Mouse (Mus musculus): Measurements from ENCODE around the gene Ppp4r4. TPM values are rescaled to one million over a fixed set of nuclear protein-coding genes. Genes with fewer than 3 reads are reported as not detected.

The Ppp4r4 gene
- polyA plus RNA-seq, 1 experiment: not detected

GRCm38 (mm10) chr12:103515638-103516037 lies 16.4 kb upstream of the Ppp4r4 start:
- Histone ChIP-seq H3K4me3 (replicated peaks) (no peak overlapping the region), H3K9me3 (ENCODE audit: control insufficient read depth, low read length) (no peaks in the 10 kb centered on the region), H3K27me3 (ENCODE audit: control insufficient read depth) (no peaks in the 10 kb centered on the region), H3K4me1 (ENCODE audit: control insufficient read depth) (peaks cover 3% of the 10 kb centered on the region; the same call in 1 of the 2 replicates), H3K36me3 (ENCODE audit: control insufficient read depth) (no peaks in the 10 kb centered on the region)
- TF ChIP-seq GATA1 (IDR thresholded peaks at IDR 0.05; ENCODE audit: low read length) (no peak), TAL1 (IDR thresholded peaks at IDR 0.05; ENCODE audit: low read length) (no peak)

GRCm38 (mm10) chr12:103518640-103519039 lies 13.4 kb upstream of the Ppp4r4 start:
- Histone ChIP-seq H3K4me3 (replicated peaks) (no peak overlapping the region), H3K9me3 (ENCODE audit: control insufficient read depth, low read length) (no peaks in the 10 kb centered on the region), H3K27me3 (ENCODE audit: control insufficient read depth) (no peaks in the 10 kb centered on the region), H3K4me1 (ENCODE audit: control insufficient read depth) (peaks cover 3% of the 10 kb centered on the region; the same call in 1 of the 2 replicates), H3K36me3 (ENCODE audit: control insufficient read depth) (no peaks in the 10 kb centered on the region)
- TF ChIP-seq TAL1 (IDR thresholded peaks at IDR 0.05; ENCODE audit: low read length) (no peak), GATA1 (IDR thresholded peaks at IDR 0.05; ENCODE audit: low read length) (no peak)

GRCm38 (mm10) chr12:103530596-103530995 lies 1.5 kb upstream of the Ppp4r4 start:
- Histone ChIP-seq H3K27me3 (ENCODE audit: control insufficient read depth) (peaks cover 25% of the 10 kb centered on the region), H3K9me3 (ENCODE audit: control insufficient read depth, low read length) (peaks cover 5% of the 10 kb centered on the region; the same call in 1 of the 2 replicates), H3K4me3 (replicated peaks) (no peak overlapping the region), H3K36me3 (ENCODE audit: control insufficient read depth) (no peaks in the 10 kb centered on the region), H3K4me1 (ENCODE audit: control insufficient read depth) (peaks cover 11% of the 10 kb centered on the region)
- no peak for TF ChIP-seq TAL1 (IDR thresholded peaks at IDR 0.05; ENCODE audit: low read length)
- no peak for TF ChIP-seq GATA1 (IDR thresholded peaks at IDR 0.05; ENCODE audit: low read length)

GRCm38 (mm10) chr12:103532649-103533395 lies 739 bp downstream of the Ppp4r4 start:
- Histone ChIP-seq H3K4me1 (ENCODE audit: control insufficient read depth) (peaks cover 11% of the 10 kb centered on the region), H3K9me3 (ENCODE audit: control insufficient read depth, low read length) (peaks cover 5% of the 10 kb centered on the region; the same call in 1 of the 2 replicates), H3K36me3 (ENCODE audit: control insufficient read depth) (no peaks in the 10 kb centered on the region), H3K4me3 (replicated peaks) (peak overlapping the region; percentile 53), H3K27me3 (ENCODE audit: control insufficient read depth) (peaks cover 25% of the 10 kb centered on the region)
- TF ChIP-seq GATA1 (IDR thresholded peaks at IDR 0.05; ENCODE audit: low read length) (no peak), TAL1 (IDR thresholded peaks at IDR 0.05; ENCODE audit: low read length) (no peak)

GRCm38 (mm10) chr12:103540429-103540828 lies 8.3 kb downstream of the Ppp4r4 start:
- Histone ChIP-seq H3K4me3 (replicated peaks) (no peak overlapping the region), H3K27me3 (ENCODE audit: control insufficient read depth) (no peaks in the 10 kb centered on the region), H3K36me3 (ENCODE audit: control insufficient read depth) (no peaks in the 10 kb centered on the region), H3K4me1 (ENCODE audit: control insufficient read depth) (no peaks in the 10 kb centered on the region), H3K9me3 (ENCODE audit: control insufficient read depth, low read length) (no peaks in the 10 kb centered on the region)
- TF ChIP-seq GATA1 (IDR thresholded peaks at IDR 0.05; ENCODE audit: low read length) (no peak), TAL1 (IDR thresholded peaks at IDR 0.05; ENCODE audit: low read length) (no peak)

- TF ChIP-seq GATA1 (IDR thresholded peaks at IDR 0.05; ENCODE audit: low read length) (no peak), TAL1 (IDR thresholded peaks at IDR 0.05; ENCODE audit: low read length) (no peak)
- Histone ChIP-seq H3K36me3 (ENCODE audit: control insufficient read depth) (no peaks in the 10 kb centered on the region), H3K4me3 (replicated peaks) (no peak overlapping the region), H3K4me1 (ENCODE audit: control insufficient read depth) (no peaks in the 10 kb centered on the region), H3K27me3 (ENCODE audit: control insufficient read depth) (no peaks in the 10 kb centered on the region), H3K9me3 (ENCODE audit: control insufficient read depth, low read length) (no peaks in the 10 kb centered on the region)
Measured at GRCm38 (mm10) chr12:103543351-103543750, 11.3 kb downstream of the Ppp4r4 start.

- Histone ChIP-seq H3K9me3 (ENCODE audit: control insufficient read depth, low read length) (no peaks in the 10 kb centered on the region), H3K27me3 (ENCODE audit: control insufficient read depth) (no peaks in the 10 kb centered on the region), H3K4me1 (ENCODE audit: control insufficient read depth) (no peaks in the 10 kb centered on the region), H3K36me3 (ENCODE audit: control insufficient read depth) (no peaks in the 10 kb centered on the region), H3K4me3 (replicated peaks) (no peak overlapping the region)
- no peak for TF ChIP-seq TAL1 (IDR thresholded peaks at IDR 0.05; ENCODE audit: low read length)
- TF ChIP-seq GATA1 (IDR thresholded peaks at IDR 0.05; ENCODE audit: low read length): no peak
Measured at GRCm38 (mm10) chr12:103544213-103544612, 12.1 kb downstream of the Ppp4r4 start.

GRCm38 (mm10) chr12:103547438-103547837 lies 15.4 kb downstream of the Ppp4r4 start:
- Histone ChIP-seq H3K4me1 (ENCODE audit: control insufficient read depth) (no peaks in the 10 kb centered on the region), H3K4me3 (replicated peaks) (no peak overlapping the region), H3K36me3 (ENCODE audit: control insufficient read depth) (no peaks in the 10 kb centered on the region), H3K27me3 (ENCODE audit: control insufficient read depth) (no peaks in the 10 kb centered on the region), H3K9me3 (ENCODE audit: control insufficient read depth, low read length) (no peaks in the 10 kb centered on the region)
- TF ChIP-seq GATA1 (IDR thresholded peaks at IDR 0.05; ENCODE audit: low read length) (no peak), TAL1 (IDR thresholded peaks at IDR 0.05; ENCODE audit: low read length) (no peak)

GRCm38 (mm10) chr12:103548526-103548925 lies 16.4 kb downstream of the Ppp4r4 start:
- Histone ChIP-seq H3K36me3 (ENCODE audit: control insufficient read depth) (no peaks in the 10 kb centered on the region), H3K4me3 (replicated peaks) (no peak overlapping the region), H3K27me3 (ENCODE audit: control insufficient read depth) (no peaks in the 10 kb centered on the region), H3K9me3 (ENCODE audit: control insufficient read depth, low read length) (no peaks in the 10 kb centered on the region), H3K4me1 (ENCODE audit: control insufficient read depth) (no peaks in the 10 kb centered on the region)
- no peak for TF ChIP-seq TAL1 (IDR thresholded peaks at IDR 0.05; ENCODE audit: low read length)
- no peak for TF ChIP-seq GATA1 (IDR thresholded peaks at IDR 0.05; ENCODE audit: low read length)

Measured in erythroblast, embryonic 14.5 days (primary cell).